Mouse (Mus musculus): ENCODE results near the gene Spns2. TPM values are rescaled to one million over a fixed set of nuclear protein-coding genes. Genes with fewer than 3 reads are reported as not detected.

The Spns2 gene
- total RNA-seq (2012; rRNA removed) (0.08 and 0.17 TPM in 2 replicates), total RNA-seq (2014; rRNA removed) (0.07 TPM in 1 of 2 replicates, not detected in the other), polyA plus RNA-seq (2012; ENCODE audit: insufficient read length, low read depth) (0.10 and 0.14 TPM in 2 replicates)

GRCm38 (mm10) chr11:72489881-72490301 lies at the start of gene Spns2:
TSS of gene Spns2 (minus strand) at chr11:72489904.
- 0 out of 4 replicates have a peak, but pooled peaks cover 0 to 3% of the 10 kb centered on the region in 2 experiments for H3K4me1 ChIP-seq (ENCODE audit: control insufficient read depth in 1 of 2, insufficient read depth in 2 of 2)

GRCm38 (mm10) chr11:72538811-72539210 lies 49.1 kb upstream of the Spns2 start:
- peaks cover 35 to 62% of the 10 kb centered on the region in 2 experiments for H3K4me1 ChIP-seq (ENCODE audit: control insufficient read depth in 1 of 2, insufficient read depth in 2 of 2)
- H3K9ac ChIP-seq (ENCODE audit: insufficient read depth, low read depth): no peak overlapping the region
- no peak overlapping the region for H3K27ac ChIP-seq (ENCODE audit: insufficient read depth, low read depth)
- H3K4me3 ChIP-seq (replicated peaks in 1 of 3; ENCODE audit: low read depth in 2 of 3, low read length in 2 of 3, poor library complexity in 1 of 3): no peak overlapping the region
- no peaks in the 10 kb centered on the region for H3K36me3 ChIP-seq (replicated peaks in 1 of 2; ENCODE audit: control insufficient read depth in 1 of 2, insufficient read depth in 1 of 2, low read length in 1 of 2)
- dilution Hi-C loops (cut with MboI; ENCODE audit: extremely low pct_ligation_motif_present, extremely low pct_unique_long_range_greater_than_20kb, low sequenced_read_pairs) (no loop called here), in situ Hi-C loops (cut with MboI; ENCODE audit: low pct_ligation_motif_present, low pct_unique_long_range_greater_than_20kb, low sequenced_read_pairs) (loop anchor here (5.0 to 25.0 kb wide), 2 partner anchors 82 to 327 kb away; partner anchors contain the start of genes 4933427D14Rik, Gm43951, Med31 and Txndc17)
- no peak overlapping the region for H3K4me2 ChIP-seq (ENCODE audit: insufficient read depth, low read depth, poor library complexity, severe bottlenecking)
- no peaks in the 10 kb centered on the region for H3K79me2 ChIP-seq (replicated peaks; ENCODE audit: control insufficient read depth, extremely low read depth, insufficient read depth, poor library complexity, severe bottlenecking)
- H3K27me3 ChIP-seq (replicated peaks): no peaks in the 10 kb centered on the region
- H3K9me3 ChIP-seq (replicated peaks; ENCODE audit: low read length): peaks cover 3% of the 10 kb centered on the region
- no peak for DNase-seq (ENCODE audit: extremely low read depth)
- no peak for TF ChIP-seq MYC (IDR thresholded peaks at IDR 0.05; ENCODE audit: low read depth, low read length)
- no peak for TF ChIP-seq RAD21 (IDR thresholded peaks at IDR 0.05; ENCODE audit: low read depth, low read length)
- no peak for TF ChIP-seq EP300 (IDR thresholded peaks at IDR 0.05; ENCODE audit: low read length)
- TF ChIP-seq HCFC1 (IDR thresholded peaks at IDR 0.05; ENCODE audit: low read depth, low read length): no peak
- no peak for TF ChIP-seq KAT2A (IDR thresholded peaks at IDR 0.05; ENCODE audit: insufficient replicate concordance, low read length)
- no peak for TF ChIP-seq CHD1 (IDR thresholded peaks at IDR 0.05; ENCODE audit: low read depth, low read length)
- TF ChIP-seq GABPA (IDR thresholded peaks at IDR 0.05; ENCODE audit: insufficient replicate concordance, low read depth, low read length): no peak

More at GRCm38 (mm10) chr11:72489881-72490301, at the start of gene Spns2:
- DNase-seq (ENCODE audit: extremely low read depth): no peak
- Histone ChIP-seq H3K9ac (ENCODE audit: insufficient read depth, low read depth) (no peak within 1 kb of the TSS), H3K79me2 (replicated peaks; ENCODE audit: control insufficient read depth, extremely low read depth, insufficient read depth, poor library complexity, severe bottlenecking) (no peaks in the 10 kb centered on the region), H3K4me3 (replicated peaks in 1 of 3; ENCODE audit: low read depth in 2 of 3, low read length in 2 of 3, poor library complexity in 1 of 3) (no peak within 1 kb of the TSS), H3K36me3 (replicated peaks in 1 of 2; ENCODE audit: control insufficient read depth in 1 of 2, insufficient read depth in 1 of 2, low read length in 1 of 2) (no peaks in the 10 kb centered on the region), H3K27ac (ENCODE audit: insufficient read depth, low read depth) (no peak within 1 kb of the TSS), H3K9me3 (replicated peaks; ENCODE audit: low read length) (peaks cover 10% of the 10 kb centered on the region), H3K4me2 (ENCODE audit: insufficient read depth, low read depth, poor library complexity, severe bottlenecking) (no peak within 1 kb of the TSS), H3K27me3 (replicated peaks) (peaks cover 88% of the 10 kb centered on the region)
- TF ChIP-seq ZC3H11A (IDR thresholded peaks at IDR 0.05; ENCODE audit: low read depth, low read length): no peak
- TF ChIP-seq BHLHE40 (IDR thresholded peaks at IDR 0.05; ENCODE audit: low read depth, low read length): peak; percentile 69
- TF ChIP-seq MYC (IDR thresholded peaks at IDR 0.05; ENCODE audit: low read depth, low read length): no peak
- no peak for TF ChIP-seq ETS1 (conservative IDR thresholded peaks at IDR 0.05; ENCODE audit: low read depth, low read length)
- no peak for TF ChIP-seq MEF2A (IDR thresholded peaks at IDR 0.05; ENCODE audit: borderline replicate concordance, low read depth, low read length)
- TF ChIP-seq NRF1 (IDR thresholded peaks at IDR 0.05; ENCODE audit: low read depth, low read length): no peak
- dilution Hi-C loops (cut with MboI; ENCODE audit: extremely low pct_ligation_motif_present, extremely low pct_unique_long_range_greater_than_20kb, low sequenced_read_pairs): no loop called here
- in situ Hi-C loops (cut with MboI; ENCODE audit: low pct_ligation_motif_present, low pct_unique_long_range_greater_than_20kb, low sequenced_read_pairs): no loop called here

All from CH12.LX (cell line).